Mouse (Mus musculus): Measurements from ENCODE around the gene Met. TPM values are rescaled to one million over a fixed set of nuclear protein-coding genes. Genes with fewer than 3 reads are reported as not detected.

Gene Met
- polyA plus RNA-seq, 1 experiment from 2014 or later = 9.3 TPM

DNA sequence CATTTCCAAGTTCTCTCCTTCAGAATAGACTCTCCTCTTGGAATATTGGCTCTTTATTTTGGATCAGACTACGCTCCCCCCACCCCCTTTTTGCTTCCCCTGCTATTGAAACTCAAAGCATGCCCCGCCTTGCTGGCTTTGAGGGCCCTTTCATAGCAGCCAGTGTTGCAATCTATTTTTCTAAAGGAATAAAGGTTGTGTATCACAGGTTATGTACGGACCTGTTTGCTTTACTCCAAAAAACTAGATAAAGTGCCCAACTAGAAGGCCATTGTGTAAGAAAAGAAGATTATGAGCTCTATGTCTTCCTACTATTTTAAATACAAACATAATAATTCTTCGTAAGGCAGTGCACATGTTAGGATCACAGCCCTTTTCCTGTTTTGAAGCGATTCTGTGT lies 5.4 kb downstream of the Met start:
- Histone ChIP-seq H3K9me3 (ENCODE audit: low read length) (no peaks in the 10 kb centered on the region), H3K4me3 (ENCODE audit: low read depth, low read length) (no peak overlapping the region), H3K27ac (ENCODE audit: low read length) (no peak overlapping the region), H3K4me2 (replicated peaks; ENCODE audit: low read depth, low read length) (no peak overlapping the region), H3K27me3 (replicated peaks; ENCODE audit: insufficient read depth, low read length) (no peaks in the 10 kb centered on the region), H3K9ac (replicated peaks; ENCODE audit: low read depth) (no peak overlapping the region), H3K4me1 (ENCODE audit: insufficient read depth, low read depth, low read length) (no peaks in the 10 kb centered on the region), H3K36me3 (ENCODE audit: insufficient read depth, low read length) (no peaks in the 10 kb centered on the region)
- WGBS = 68% methylated on average over 5 of the region's 5 CpGs
- no peak for ATAC-seq
- TF ChIP-seq EP300 (IDR thresholded peaks at IDR 0.05) (no peak), CTCF (IDR thresholded peaks at IDR 0.05) (no peak)
- no peak for DNase-seq (ENCODE audit: low spot score)

- 80% methylated on average over 3 of the region's 3 CpGs for WGBS
- H3K4me2 ChIP-seq (replicated peaks; ENCODE audit: low read depth, low read length) = no peak overlapping the region
- no peak overlapping the region for H3K27ac ChIP-seq (ENCODE audit: low read length)
- no peaks in the 10 kb centered on the region for H3K27me3 ChIP-seq (replicated peaks; ENCODE audit: insufficient read depth, low read length)
- TF ChIP-seq CTCF (IDR thresholded peaks at IDR 0.05) (no peak), EP300 (IDR thresholded peaks at IDR 0.05) (no peak)
- DNase-seq (ENCODE audit: low spot score) (no peak), ATAC-seq (no peak)
- H3K4me3 ChIP-seq (ENCODE audit: low read depth, low read length) = no peak overlapping the region
- H3K36me3 ChIP-seq (ENCODE audit: insufficient read depth, low read length) = no peaks in the 10 kb centered on the region
- no peaks in the 10 kb centered on the region for H3K4me1 ChIP-seq (ENCODE audit: insufficient read depth, low read depth, low read length)
- no peak overlapping the region for H3K9ac ChIP-seq (replicated peaks; ENCODE audit: low read depth)
- H3K9me3 ChIP-seq (ENCODE audit: low read length) = no peaks in the 10 kb centered on the region
Observed at GRCm38 (mm10) chr6:17473128-17473527, 9.5 kb downstream of the Met start.

DNA sequence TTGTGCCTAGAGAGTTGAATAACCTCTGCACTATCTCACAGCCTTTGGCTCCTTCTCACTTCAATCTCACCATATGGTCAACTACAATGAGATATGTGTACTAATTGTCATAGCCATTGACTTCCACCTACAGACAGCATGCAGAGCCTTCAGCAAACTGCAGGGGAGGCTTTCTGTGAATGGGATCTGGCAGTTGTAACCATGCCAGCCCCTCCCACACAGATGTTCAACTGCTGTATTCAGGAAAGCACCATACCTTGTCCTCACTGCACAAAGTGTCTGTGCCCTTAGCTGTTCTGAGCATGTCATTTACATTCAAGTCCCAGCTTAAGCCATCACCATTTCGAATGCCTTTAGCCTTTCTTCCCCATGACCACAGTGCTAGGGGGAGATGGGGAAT lies 14.2 kb downstream of the Met start:
- 95% methylated on average over 1 of the region's 1 CpGs for whole genome bisulfite sequencing
- H3K9me3 ChIP-seq (ENCODE audit: low read length) = no peaks in the 10 kb centered on the region
- no peak overlapping the region for H3K27ac ChIP-seq (ENCODE audit: low read length)
- no peak overlapping the region for H3K4me2 ChIP-seq (replicated peaks; ENCODE audit: low read depth, low read length)
- no peaks in the 10 kb centered on the region for H3K27me3 ChIP-seq (replicated peaks; ENCODE audit: insufficient read depth, low read length)
- ATAC-seq (no peak), DNase-seq (ENCODE audit: low spot score) (no peak)
- no peaks in the 10 kb centered on the region for H3K4me1 ChIP-seq (ENCODE audit: insufficient read depth, low read depth, low read length)
- H3K4me3 ChIP-seq (ENCODE audit: low read depth, low read length) = no peak overlapping the region
- TF ChIP-seq EP300 (IDR thresholded peaks at IDR 0.05) (no peak), CTCF (IDR thresholded peaks at IDR 0.05) (no peak)
- H3K36me3 ChIP-seq (ENCODE audit: insufficient read depth, low read length) = no peaks in the 10 kb centered on the region
- H3K9ac ChIP-seq (replicated peaks; ENCODE audit: low read depth) = no peak overlapping the region

- 91% methylated on average over 6 of the region's 6 CpGs for WGBS
- Histone ChIP-seq H3K9ac (replicated peaks; ENCODE audit: low read depth) (no peak overlapping the region), H3K27me3 (replicated peaks; ENCODE audit: insufficient read depth, low read length) (no peaks in the 10 kb centered on the region), H3K4me3 (ENCODE audit: low read depth, low read length) (no peak overlapping the region), H3K4me1 (ENCODE audit: insufficient read depth, low read depth, low read length) (no peaks in the 10 kb centered on the region), H3K36me3 (ENCODE audit: insufficient read depth, low read length) (no peaks in the 10 kb centered on the region), H3K9me3 (ENCODE audit: low read length) (no peaks in the 10 kb centered on the region), H3K27ac (ENCODE audit: low read length) (no peak overlapping the region), H3K4me2 (replicated peaks; ENCODE audit: low read depth, low read length) (no peak overlapping the region)
- DNase-seq (ENCODE audit: low spot score) (no peak), ATAC-seq (no peak)
- TF ChIP-seq EP300 (IDR thresholded peaks at IDR 0.05) = no peak
- TF ChIP-seq CTCF (IDR thresholded peaks at IDR 0.05) = no peak
Observed at GRCm38 (mm10) chr6:17478252-17478651, 14.7 kb downstream of the Met start.

DNA sequence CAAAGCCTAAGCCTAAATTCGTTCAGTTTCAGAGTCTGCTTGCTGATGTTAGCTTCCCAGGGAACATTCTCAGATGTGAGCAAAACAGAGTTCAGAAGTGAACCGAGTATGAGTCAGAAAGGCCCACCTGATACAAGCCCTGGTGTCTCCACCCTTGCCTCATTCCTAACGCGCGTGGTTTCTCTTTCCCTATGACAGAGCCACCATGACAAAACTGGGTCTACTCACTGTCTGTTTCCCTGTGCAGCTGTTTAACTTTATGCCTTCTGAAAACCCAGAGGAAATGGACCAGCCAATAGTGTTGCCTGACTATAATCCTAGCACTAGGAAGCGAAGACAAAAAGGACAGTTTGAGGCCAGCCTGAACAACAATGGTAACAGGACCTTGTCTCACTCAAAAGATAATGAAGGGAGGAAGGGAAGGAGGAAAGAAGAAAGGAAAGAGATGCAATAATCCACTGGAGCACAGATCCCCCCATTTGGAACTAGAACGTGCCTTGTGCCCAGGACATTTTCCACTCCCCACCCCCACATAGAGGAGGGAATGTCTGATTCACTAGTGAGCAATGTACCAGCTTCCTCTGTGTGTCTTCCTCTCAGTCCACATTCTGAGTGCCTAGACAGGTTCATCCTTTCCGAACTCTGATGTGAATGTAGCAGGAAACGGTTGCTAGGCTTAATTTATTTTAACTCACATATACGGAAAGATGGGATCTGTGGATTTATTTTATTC lies 15.4 kb downstream of the Met start:
- no peak for ATAC-seq
- no peaks in the 10 kb centered on the region for H3K36me3 ChIP-seq (ENCODE audit: insufficient read depth, low read length)
- no peak for TF ChIP-seq EP300 (IDR thresholded peaks at IDR 0.05)
- TF ChIP-seq CTCF (IDR thresholded peaks at IDR 0.05) = no peak
- H3K9me3 ChIP-seq (ENCODE audit: low read length) = no peaks in the 10 kb centered on the region
- no peak for DNase-seq (ENCODE audit: low spot score)
- 72% methylated on average over 10 of the region's 10 CpGs for WGBS
- no peak overlapping the region for H3K9ac ChIP-seq (replicated peaks; ENCODE audit: low read depth)
- no peak overlapping the region for H3K27ac ChIP-seq (ENCODE audit: low read length)
- H3K4me2 ChIP-seq (replicated peaks; ENCODE audit: low read depth, low read length) = no peak overlapping the region
- H3K4me3 ChIP-seq (ENCODE audit: low read depth, low read length) = no peak overlapping the region
- no peaks in the 10 kb centered on the region for H3K4me1 ChIP-seq (ENCODE audit: insufficient read depth, low read depth, low read length)
- no peaks in the 10 kb centered on the region for H3K27me3 ChIP-seq (replicated peaks; ENCODE audit: insufficient read depth, low read length)

DNA sequence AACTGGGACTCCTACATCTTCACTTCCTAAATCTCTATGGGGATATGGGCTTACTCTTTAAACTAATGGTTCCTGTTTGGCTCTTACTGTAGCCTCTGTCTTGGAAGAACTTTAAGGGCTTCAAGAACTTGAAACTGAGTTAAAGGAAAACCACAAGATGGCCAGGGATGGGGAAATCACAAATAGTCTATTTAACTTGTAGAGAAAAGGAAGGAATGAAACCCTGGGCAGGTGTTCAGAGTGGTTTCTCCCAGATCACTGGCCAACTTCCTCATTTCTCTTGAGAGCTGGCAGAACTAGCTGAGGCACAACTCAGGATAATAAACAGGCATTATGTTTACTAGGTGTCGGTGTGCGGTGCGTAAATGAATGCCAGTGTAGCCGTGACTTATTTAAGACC lies 17.5 kb downstream of the Met start:
- Histone ChIP-seq H3K4me3 (ENCODE audit: low read depth, low read length) (no peak overlapping the region), H3K4me1 (ENCODE audit: insufficient read depth, low read depth, low read length) (no peaks in the 10 kb centered on the region), H3K36me3 (ENCODE audit: insufficient read depth, low read length) (no peaks in the 10 kb centered on the region), H3K9ac (replicated peaks; ENCODE audit: low read depth) (no peak overlapping the region), H3K27me3 (replicated peaks; ENCODE audit: insufficient read depth, low read length) (no peaks in the 10 kb centered on the region), H3K27ac (ENCODE audit: low read length) (0 out of 2 replicates have a peak overlapping the region, but pooled peaks have one; percentile 44), H3K4me2 (replicated peaks; ENCODE audit: low read depth, low read length) (no peak overlapping the region), H3K9me3 (ENCODE audit: low read length) (no peaks in the 10 kb centered on the region)
- TF ChIP-seq CTCF (IDR thresholded peaks at IDR 0.05) = no peak
- TF ChIP-seq EP300 (IDR thresholded peaks at IDR 0.05) = no peak
- 59% methylated on average over 4 of the region's 4 CpGs for WGBS
- ATAC-seq (peak; percentile 63), DNase-seq (ENCODE audit: low spot score) (peak; percentile 85)

All from lung, postnatal 0 days (tissue).